ENCODE assay signal across 24 mouse cellular contexts in genomic region chr19:3996106-3996505, GRCm38 (mm10). TPM values are rescaled to one million over a fixed set of nuclear protein-coding genes. Genes with fewer than 3 reads are reported as not detected.
DNase-seq lines count a peak whose midpoint lies in the region; ATAC-seq and TF ChIP-seq lines count a peak whose summit lies in the region.
"Had no signal": no experiment of that assay in that cellular context is flagged by ENCODE, and none has a peak within 500 bp of the region (broad histone marks: within the 10 kb centered on the region; RNA-seq: fewer than 3 reads in every experiment).

No protein-coding gene starts in this region.

- H3K4me1 ChIP-seq in lung, embryonic 14.5 days (ENCODE audit: insufficient read depth): peaks cover 2% of the 10 kb centered on the region; the same call in 1 of the 2 replicates
- peaks cover 10% of the 10 kb centered on the region for H3K4me1 ChIP-seq in midbrain, embryonic 13.5 days (replicated peaks)
- peaks cover 7% of the 10 kb centered on the region for H3K4me1 ChIP-seq in midbrain, embryonic 11.5 days (ENCODE audit: control insufficient read depth, insufficient read depth, low read length)

- ATAC-seq in lung, embryonic 14.5 days (ENCODE audit: insufficient read depth): no peak
- ATAC-seq in midbrain, embryonic 13.5 days: no peak
- no peak for ATAC-seq in midbrain, embryonic 11.5 days (ENCODE audit: low FRiP score)
- ATAC-seq: forebrain, embryonic 16.5 days; hindbrain, embryonic 16.5 days had no signal

- 53% methylated on average over 7 of the region's 7 CpGs for WGBS in lung, embryonic 14.5 days
- WGBS in midbrain, embryonic 13.5 days: 76% methylated on average over 7 of the region's 7 CpGs
- 78% methylated on average over 7 of the region's 7 CpGs for WGBS in midbrain, embryonic 11.5 days

- intact Hi-C loops in gastrocnemius, adult 2 months (cut with DNase I): no loop called here

- DNase-seq in gastrocnemius, adult 2 months: no peak
- no peak for DNase-seq in gastrocnemius, postnatal 4 days (ENCODE audit: low spot score in 2 of 2)
- no peak for DNase-seq in lung, embryonic 14.5 days
- DNase-seq in lung, postnatal 36 days: no peak
- no peak for DNase-seq in midbrain, embryonic 11.5 days (ENCODE audit: low spot score, missing footprints)
- no peak for DNase-seq in right cerebral cortex, postnatal 4 days
- DNase-seq: adrenal gland, adult 2 months; adrenal gland, postnatal 25 days; cerebellum, adult 18-20 months; cerebellum, adult 9-11 months; cerebellum, postnatal 36 days; gastrocnemius, postnatal 36 days; heart, adult 2 months had no signal

- H3K36me3 ChIP-seq in lung, embryonic 14.5 days (ENCODE audit: insufficient read depth): no peaks in the 10 kb centered on the region
- H3K36me3 ChIP-seq in midbrain, embryonic 13.5 days: no peaks in the 10 kb centered on the region
- no peaks in the 10 kb centered on the region for H3K36me3 ChIP-seq in midbrain, embryonic 11.5 days (ENCODE audit: control insufficient read depth, insufficient read depth, low read length)
- H3K36me3 ChIP-seq: embryonic facial prominence, embryonic 13.5 days; forebrain, embryonic 12.5 days; heart, embryonic 15.5 days; hindbrain, embryonic 12.5 days had no signal

- H3K9ac ChIP-seq in lung, embryonic 14.5 days: no peak overlapping the region
- H3K9ac ChIP-seq in midbrain, embryonic 13.5 days (replicated peaks): peak overlapping the region; percentile 29; the same call in 1 of the 2 replicates
- no peak overlapping the region for H3K9ac ChIP-seq in midbrain, embryonic 11.5 days (ENCODE audit: low read length)
- H3K9ac ChIP-seq: embryonic facial prominence, embryonic 13.5 days; forebrain, embryonic 12.5 days; heart, embryonic 15.5 days; hindbrain, embryonic 12.5 days had no signal

- no peak overlapping the region for H3K4me3 ChIP-seq in gastrocnemius, adult 2 months
- H3K4me3 ChIP-seq in lung, embryonic 14.5 days (ENCODE audit: low read depth, low read length): no peak overlapping the region
- no peak overlapping the region for H3K4me3 ChIP-seq in midbrain, embryonic 13.5 days (replicated peaks)
- no peak overlapping the region for H3K4me3 ChIP-seq in midbrain, embryonic 11.5 days (ENCODE audit: low read depth, low read length)
- H3K4me3 ChIP-seq: embryonic facial prominence, embryonic 13.5 days; forebrain, embryonic 12.5 days; heart, adult 2 months; heart, embryonic 15.5 days; hindbrain, embryonic 12.5 days had no signal

- no peak overlapping the region for H3K4me2 ChIP-seq in lung, embryonic 14.5 days
- no peak overlapping the region for H3K4me2 ChIP-seq in midbrain, embryonic 13.5 days (replicated peaks)
- no peak overlapping the region for H3K4me2 ChIP-seq in midbrain, embryonic 11.5 days
- H3K4me2 ChIP-seq: embryonic facial prominence, embryonic 13.5 days; forebrain, embryonic 12.5 days; heart, embryonic 11.5 days; heart, embryonic 15.5 days; hindbrain, embryonic 12.5 days had no signal

- no peaks in the 10 kb centered on the region for H3K27me3 ChIP-seq in lung, embryonic 14.5 days (ENCODE audit: insufficient read depth, low read length)
- H3K27me3 ChIP-seq in midbrain, embryonic 13.5 days: no peaks in the 10 kb centered on the region; the same call in none of the 2 replicates
- peaks cover 3% of the 10 kb centered on the region; the same call in 1 of the 2 replicates for H3K27me3 ChIP-seq in midbrain, embryonic 11.5 days (ENCODE audit: control insufficient read depth, insufficient read depth, low read length)
- H3K27me3 ChIP-seq: embryonic facial prominence, embryonic 13.5 days had no signal

- H3K27ac ChIP-seq in gastrocnemius, adult 2 months: peak overlapping the region; percentile 68
- H3K27ac ChIP-seq in lung, embryonic 14.5 days (ENCODE audit: low read depth): 0 out of 2 replicates have a peak overlapping the region, but pooled peaks have one; percentile 18
- no peak overlapping the region for H3K27ac ChIP-seq in midbrain, embryonic 13.5 days
- H3K27ac ChIP-seq in midbrain, embryonic 11.5 days (ENCODE audit: low read depth, low read length): no peak overlapping the region
- H3K27ac ChIP-seq: embryonic facial prominence, embryonic 13.5 days; forebrain, embryonic 12.5 days; heart, adult 2 months; heart, embryonic 15.5 days; hindbrain, embryonic 12.5 days had no signal

- no peak for TF ChIP-seq CTCF in gastrocnemius, adult 2 months (IDR thresholded peaks at IDR 0.05)
- no peak for TF ChIP-seq CTCF in lung, embryonic 14.5 days (IDR thresholded peaks at IDR 0.05; ENCODE audit: low read depth)

- no peaks in the 10 kb centered on the region for H3K9me3 ChIP-seq in lung, embryonic 14.5 days (ENCODE audit: low read depth, low read length)
- H3K9me3 ChIP-seq in midbrain, embryonic 13.5 days: no peaks in the 10 kb centered on the region
- no peaks in the 10 kb centered on the region for H3K9me3 ChIP-seq in midbrain, embryonic 11.5 days (ENCODE audit: control insufficient read depth, low read length)
- H3K9me3 ChIP-seq: embryonic facial prominence, embryonic 13.5 days; forebrain, embryonic 12.5 days; heart, embryonic 15.5 days; hindbrain, embryonic 12.5 days had no signal

RNA-seq across cellular contexts. Expression of gene Tbx10, which starts 3.6 kb away (rescaled TPM):
- total RNA-seq in gastrocnemius, adult 2 months (2021): not detected
- not detected for total RNA-seq in gastrocnemius, postnatal 4 days (2021)
- not detected in 2 replicates for polyA plus RNA-seq in lung, embryonic 14.5 days (2014; fragmentation: Nextera tagmentation; extraction: Ambion mirVana)
- polyA plus RNA-seq in midbrain, embryonic 13.5 days (2015; fragmentation: Nextera tagmentation; extraction: Ambion mirVana): not detected in 2 replicates
- polyA plus RNA-seq in midbrain, embryonic 11.5 days (2014; fragmentation: Nextera tagmentation; extraction: Ambion mirVana): not detected in 2 replicates
- total RNA-seq: adrenal gland, adult 2 months; adrenal gland, postnatal 25 days; ES-E14; gastrocnemius, postnatal 36 days; heart, adult 2 months; heart, postnatal 25 days had no signal
- polyA plus RNA-seq: adrenal gland, adult 2 months; embryonic facial prominence, embryonic 13.5 days; forebrain, embryonic 12.5 days; forebrain, embryonic 16.5 days; frontal cortex, adult 2 months; heart, embryonic 15.5 days had no signal

RNA-seq across cellular contexts. Expression of gene Nudt8, which starts 4.3 kb away (rescaled TPM):
- total RNA-seq in gastrocnemius, adult 2 months (2021): 10 to 100 TPM; 19.2 to 31.9 TPM
- total RNA-seq in gastrocnemius, postnatal 4 days (2021): 10 to 100 TPM; 18.5 to 19.0 TPM
- polyA plus RNA-seq in lung, embryonic 14.5 days (2014; fragmentation: Nextera tagmentation; extraction: Ambion mirVana): 24.4 and 25.3 TPM in 2 replicates
- 25.2 and 26.4 TPM in 2 replicates for polyA plus RNA-seq in midbrain, embryonic 13.5 days (2015; fragmentation: Nextera tagmentation; extraction: Ambion mirVana)
- 14.0 and 15.1 TPM in 2 replicates for polyA plus RNA-seq in midbrain, embryonic 11.5 days (2014; fragmentation: Nextera tagmentation; extraction: Ambion mirVana)

RNA-seq across cellular contexts. Expression of gene Gm49405, which starts 4.3 kb away (rescaled TPM):
- total RNA-seq in gastrocnemius, adult 2 months (2021): under 1 TPM; 0.33 to 0.56 TPM
- under 1 TPM; 0.49 to 0.74 TPM for total RNA-seq in gastrocnemius, postnatal 4 days (2021)
- 1.8 and 2.3 TPM in 2 replicates for polyA plus RNA-seq in lung, embryonic 14.5 days (2014; fragmentation: Nextera tagmentation; extraction: Ambion mirVana)
- 4.9 and 5.5 TPM in 2 replicates for polyA plus RNA-seq in midbrain, embryonic 13.5 days (2015; fragmentation: Nextera tagmentation; extraction: Ambion mirVana)
- 0.87 and 1.5 TPM in 2 replicates for polyA plus RNA-seq in midbrain, embryonic 11.5 days (2014; fragmentation: Nextera tagmentation; extraction: Ambion mirVana)

RNA-seq across cellular contexts. Expression of gene Doc2g, which starts 7.0 kb away (rescaled TPM):
- total RNA-seq in gastrocnemius, adult 2 months (2021): 1 to 10 TPM in 1 of 2 experiments, under 1 TPM in 1; 0.56 to 2.6 TPM
- 1 to 10 TPM; 1.1 to 2.4 TPM for total RNA-seq in gastrocnemius, postnatal 4 days (2021)
- 2.2 and 3.0 TPM in 2 replicates for polyA plus RNA-seq in lung, embryonic 14.5 days (2014; fragmentation: Nextera tagmentation; extraction: Ambion mirVana)
- polyA plus RNA-seq in midbrain, embryonic 13.5 days (2015; fragmentation: Nextera tagmentation; extraction: Ambion mirVana): 5.1 and 7.8 TPM in 2 replicates
- polyA plus RNA-seq in midbrain, embryonic 11.5 days (2014; fragmentation: Nextera tagmentation; extraction: Ambion mirVana): 1.5 TPM in 2 replicates

RNA-seq across cellular contexts. Expression of gene Acy3, which starts 9.7 kb away (rescaled TPM):
- 1 to 10 TPM; 1.7 to 2.6 TPM for total RNA-seq in gastrocnemius, adult 2 months (2021)
- 1 to 10 TPM; 7.0 to 7.6 TPM for total RNA-seq in gastrocnemius, postnatal 4 days (2021)
- polyA plus RNA-seq in lung, embryonic 14.5 days (2014; fragmentation: Nextera tagmentation; extraction: Ambion mirVana): 7.2 and 8.0 TPM in 2 replicates
- 1.2 and 1.5 TPM in 2 replicates for polyA plus RNA-seq in midbrain, embryonic 13.5 days (2015; fragmentation: Nextera tagmentation; extraction: Ambion mirVana)
- polyA plus RNA-seq in midbrain, embryonic 11.5 days (2014; fragmentation: Nextera tagmentation; extraction: Ambion mirVana): 1.0 and 1.6 TPM in 2 replicates

Comparison
In these comparisons a context has a peak if more than half of its experiments do, and no peak if none do; other contexts are left out.
1. H3K27ac ChIP-seq: peak in gastrocnemius, adult 2 months (single experiment) and lung, embryonic 14.5 days (single experiment); none in midbrain, embryonic 13.5 days (single experiment) and midbrain, embryonic 11.5 days (single experiment).